Mouse (Mus musculus) kidney, adult 2 months (tissue): ENCODE measurements around the gene Serpinb1c. TPM values are rescaled to one million over a fixed set of nuclear protein-coding genes. Genes with fewer than 3 reads are reported as not detected.
"Not testable (repeated sequence)": the region's sequence is repeated elsewhere in the genome, so short reads cannot be mapped to it uniquely, and the experiment has no call there.

Experiments used
- DNase-seq: peaks from one replicate; pipeline ENCODE4 v3.0.0; 2021
- H3K27ac ChIP-seq: fragments of 200-500 bp; 2 replicates; pipeline ENCODE4 v1.5.1; 2012; ENCODE audit warnings: low read depth, low read length, control low read depth, inconsistent platforms; ENCODE audit not compliant: insufficient read depth
- H3K27me3 ChIP-seq: fragments of 200-500 bp; replicated peaks from 2 replicates; pipeline ENCODE4 v1.6.1; 2012; ENCODE audit warnings: mild to moderate bottlenecking, moderate library complexity, low read length, inconsistent platforms; ENCODE audit not compliant: control insufficient read depth, insufficient read depth
- H3K36me3 ChIP-seq: fragments of 200-500 bp; 2 replicates; pipeline ENCODE4 v1.6.1; 2012; ENCODE audit warnings: mild to moderate bottlenecking, moderate library complexity, low read length, inconsistent platforms; ENCODE audit not compliant: control insufficient read depth, insufficient read depth
- H3K4me1 ChIP-seq: fragments of 200-500 bp; 2 replicates; pipeline ENCODE4 v1.6.1; 2011; ENCODE audit warnings: low read length; ENCODE audit not compliant: control insufficient read depth, insufficient read depth
- H3K4me3 ChIP-seq: fragments of 200-500 bp; 2 replicates; pipeline ENCODE4 v1.5.1; 2011; ENCODE audit warnings: mild to moderate bottlenecking, low read depth, low read length, control low read depth; ENCODE audit not compliant: insufficient read depth
- CTCF ChIP-seq: fragments of 200-500 bp; conservative IDR thresholded peaks from 2 replicates; pipeline ENCODE4 v1.5.1; 2011; ENCODE audit warnings: low read depth, mild to moderate bottlenecking, control low read depth, low read length, moderate library complexity, mixed read lengths; ENCODE audit not compliant: insufficient read depth, insufficient read length
- POLR2A ChIP-seq: fragments of 200-500 bp; IDR thresholded peaks from one replicate; pipeline ENCODE4 v1.6.1; 2011; ENCODE audit warnings: low read depth, low read length, control low read depth
- WGBS: fragments of 180-500 bp; shearing (Covaris S2); methylation state at CpG from one replicate; pipeline ENCODE4 v1.1.7; 2018; 5-methylcytosine and 5-hydroxymethylcytosine counted together
- polyA plus RNA-seq: library from polyadenylated mRNA; depleted of rRNA; stranded (reverse); fragments of >200 nt; gene quantifications from 2 replicates; pipeline ENCODE4 v1.2.3, GENCODE M21; 2012

Gene Serpinb1c
- polyA plus RNA-seq, 1 experiment = 0.11 TPM

- WGBS = 67% methylated on average over 4 of the region's 4 CpGs
- Histone ChIP-seq H3K4me1 (no peaks in the 10 kb centered on the region), H3K4me3 (no peak overlapping the region), H3K36me3 (no peaks in the 10 kb centered on the region), H3K27ac (no peak overlapping the region), H3K27me3 (no peaks in the 10 kb centered on the region)
- DNase-seq = no peak
- TF ChIP-seq POLR2A (no peak), CTCF (no peak)
These were observed 1.1 kb downstream of the Serpinb1c start for GRCm38 (mm10) chr13:32896931-32897330.

GRCm38 (mm10) chr13:32884755-32885154, 13.3 kb downstream of the Serpinb1c start:
- H3K4me3 ChIP-seq = no peak overlapping the region
- no peak for DNase-seq
- no peak overlapping the region for H3K27ac ChIP-seq
- no peak for TF ChIP-seq POLR2A
- no peak for TF ChIP-seq CTCF
- H3K36me3 ChIP-seq = no peaks in the 10 kb centered on the region
- H3K27me3 ChIP-seq = no peaks in the 10 kb centered on the region
- no peaks in the 10 kb centered on the region for H3K4me1 ChIP-seq

GRCm38 (mm10) chr13:32873862-32874261, 24.1 kb downstream of the Serpinb1c start:
- Histone ChIP-seq H3K27me3 (no peaks in the 10 kb centered on the region), H3K27ac (no peak overlapping the region), H3K4me1 (no peaks in the 10 kb centered on the region), H3K36me3 (no peaks in the 10 kb centered on the region), H3K4me3 (no peak overlapping the region)
- DNase-seq = no peak
- TF ChIP-seq CTCF = no peak
- TF ChIP-seq POLR2A = no peak
- 70% methylated on average over 1 of the region's 1 CpGs for WGBS

- H3K36me3 ChIP-seq = no peaks in the 10 kb centered on the region
- 77% methylated on average over 5 of the region's 5 CpGs for WGBS
- H3K4me3 ChIP-seq = no peak overlapping the region
- DNase-seq = no peak
- TF ChIP-seq CTCF = no peak
- no peak for TF ChIP-seq POLR2A
- H3K4me1 ChIP-seq = no peaks in the 10 kb centered on the region
- no peaks in the 10 kb centered on the region for H3K27me3 ChIP-seq
- H3K27ac ChIP-seq = no peak overlapping the region
These were observed 29.2 kb downstream of the Serpinb1c start for GRCm38 (mm10) chr13:32868843-32869242.

- H3K4me1 ChIP-seq, DNase-seq, H3K27ac ChIP-seq, H3K36me3 ChIP-seq, H3K27me3 ChIP-seq, H3K4me3 ChIP-seq: not testable (repeated sequence)
- WGBS = 83% methylated on average over 4 of the region's 4 CpGs
These were observed 29.8 kb downstream of the Serpinb1c start for GRCm38 (mm10) chr13:32868233-32868632.

GRCm38 (mm10) chr13:32867030-32867429, 31.0 kb downstream of the Serpinb1c start:
- 58% methylated on average over 2 of the region's 2 CpGs for WGBS
- DNase-seq = no peak
- Histone ChIP-seq H3K27ac (no peak overlapping the region), H3K27me3 (no peaks in the 10 kb centered on the region), H3K4me3 (no peak overlapping the region), H3K36me3 (no peaks in the 10 kb centered on the region), H3K4me1 (no peaks in the 10 kb centered on the region)
- TF ChIP-seq POLR2A = no peak
- no peak for TF ChIP-seq CTCF

- no peaks in the 10 kb centered on the region for H3K36me3 ChIP-seq
- H3K4me1 ChIP-seq = no peaks in the 10 kb centered on the region
- TF ChIP-seq CTCF (peak; percentile 86), POLR2A (no peak)
- no peaks in the 10 kb centered on the region for H3K27me3 ChIP-seq
- no peak overlapping the region for H3K4me3 ChIP-seq
- whole genome bisulfite sequencing = 4% methylated on average over 9 of the region's 9 CpGs
- peak; percentile 68 for DNase-seq
- no peak overlapping the region for H3K27ac ChIP-seq
These were observed 31.5 kb downstream of the Serpinb1c start for GRCm38 (mm10) chr13:32866484-32866883.

GRCm38 (mm10) chr13:32865591-32865990, 32.4 kb downstream of the Serpinb1c start:
- Histone ChIP-seq H3K4me1 (no peaks in the 10 kb centered on the region), H3K27me3 (no peaks in the 10 kb centered on the region), H3K36me3 (no peaks in the 10 kb centered on the region), H3K4me3 (no peak overlapping the region), H3K27ac (no peak overlapping the region)
- WGBS = 55% methylated on average over 2 of the region's 2 CpGs
- peak; percentile 31; the same call in 1 of the 2 replicates for TF ChIP-seq CTCF
- no peak for TF ChIP-seq POLR2A
- peak; percentile 12 for DNase-seq

- H3K27ac ChIP-seq, H3K36me3 ChIP-seq, H3K4me1 ChIP-seq, H3K4me3 ChIP-seq, DNase-seq, H3K27me3 ChIP-seq: not testable (repeated sequence)
- 72% methylated on average over 3 of the region's 3 CpGs for WGBS
These were observed 33.5 kb downstream of the Serpinb1c start for GRCm38 (mm10) chr13:32864529-32864928.
